Mouse (Mus musculus) liver, embryonic 14.5 days (tissue): Measurements from ENCODE around the gene Mctp1.

Experiments used
- CTCF ChIP-seq: IDR thresholded peaks from 2 replicates; pipeline ENCODE4 v1.5.1; 2016; ENCODE audit warnings: antibody characterized with exemption, low read depth, control low read depth
- EP300 ChIP-seq: IDR thresholded peaks from 2 replicates; pipeline ENCODE4 v1.6.1; 2016; ENCODE audit warnings: antibody characterized with exemption, low read depth

GRCm38 (mm10) chr13:76592908-76593307 lies 208.6 kb downstream of the Mctp1 start:
- TF ChIP-seq CTCF: no peak
- TF ChIP-seq EP300: no peak
